Mouse (Mus musculus) right cerebral cortex, postnatal 10 days (tissue): ENCODE data around the gene Ifnb1.
"Not testable (repeated sequence)": the region's sequence is repeated elsewhere in the genome, so short reads cannot be mapped to it uniquely, and the experiment has no call there.

Source experiments
- DNase-seq, 2 experiments: peaks; one replicate each; pipeline ENCODE4 v3.0.0; 2021; ENCODE audit warnings: low spot score in 2 of 2

Gene Ifnb1

DNA sequence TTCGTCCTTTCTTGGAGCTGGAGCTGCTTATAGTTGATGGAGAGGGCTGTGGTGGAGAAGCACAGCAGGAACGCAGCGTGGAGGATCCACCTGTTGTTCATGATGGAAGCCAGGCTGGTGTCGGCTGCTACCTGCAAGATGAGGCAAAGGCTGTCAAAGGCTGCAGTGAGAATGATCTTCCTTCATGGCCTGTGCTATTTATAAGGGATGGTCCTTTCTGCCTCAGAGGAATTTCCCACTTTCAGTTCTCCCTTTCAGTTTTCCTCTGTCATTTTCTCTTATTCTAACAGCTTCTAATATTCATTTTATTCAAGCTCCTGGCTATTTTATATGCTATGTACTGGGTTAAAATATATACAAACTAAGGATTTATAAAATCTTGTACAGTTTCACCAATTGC lies at the start of gene Ifnb1:
TSS of gene Ifnb1 (minus strand) at position 101 of the 400 bp plus-strand sequence.
- no peak for DNase-seq

DNA sequence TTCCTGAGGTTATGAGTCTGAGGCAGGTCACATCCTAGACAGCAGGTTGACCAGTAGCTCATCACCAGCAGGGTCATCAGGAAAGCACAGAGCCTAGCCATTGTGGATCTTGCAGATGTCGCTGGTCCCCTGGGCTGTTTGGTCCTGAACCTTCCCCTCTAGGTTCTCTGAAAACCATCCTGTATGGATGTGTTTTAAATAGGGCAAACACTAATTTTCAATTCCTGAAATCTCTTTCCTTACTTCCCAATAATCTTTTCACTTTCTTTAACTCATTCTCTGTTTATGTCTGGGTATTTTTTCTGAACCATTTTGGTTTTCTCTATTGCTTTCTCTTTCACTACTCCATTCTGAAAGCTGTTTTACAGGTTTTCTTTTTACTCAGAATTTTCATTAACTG lies 49.1 kb upstream of the Ifnb1 start, which contains the start of gene Ifna14:
TSS of gene Ifna14 (minus strand) at position 101 of the 400 bp plus-strand sequence.
- DNase-seq: no peak

GRCm38 (mm10) chr4:88561791-88562190 lies 39.2 kb upstream of the Ifnb1 start:
- no peak for DNase-seq

GRCm38 (mm10) chr4:88558145-88558544 lies 35.6 kb upstream of the Ifnb1 start, which contains the start of gene Ifna15:
Gene Ifna15, minus strand, starts transcription at chr4:88558245.
- DNase-seq: not testable (repeated sequence)

DNA sequence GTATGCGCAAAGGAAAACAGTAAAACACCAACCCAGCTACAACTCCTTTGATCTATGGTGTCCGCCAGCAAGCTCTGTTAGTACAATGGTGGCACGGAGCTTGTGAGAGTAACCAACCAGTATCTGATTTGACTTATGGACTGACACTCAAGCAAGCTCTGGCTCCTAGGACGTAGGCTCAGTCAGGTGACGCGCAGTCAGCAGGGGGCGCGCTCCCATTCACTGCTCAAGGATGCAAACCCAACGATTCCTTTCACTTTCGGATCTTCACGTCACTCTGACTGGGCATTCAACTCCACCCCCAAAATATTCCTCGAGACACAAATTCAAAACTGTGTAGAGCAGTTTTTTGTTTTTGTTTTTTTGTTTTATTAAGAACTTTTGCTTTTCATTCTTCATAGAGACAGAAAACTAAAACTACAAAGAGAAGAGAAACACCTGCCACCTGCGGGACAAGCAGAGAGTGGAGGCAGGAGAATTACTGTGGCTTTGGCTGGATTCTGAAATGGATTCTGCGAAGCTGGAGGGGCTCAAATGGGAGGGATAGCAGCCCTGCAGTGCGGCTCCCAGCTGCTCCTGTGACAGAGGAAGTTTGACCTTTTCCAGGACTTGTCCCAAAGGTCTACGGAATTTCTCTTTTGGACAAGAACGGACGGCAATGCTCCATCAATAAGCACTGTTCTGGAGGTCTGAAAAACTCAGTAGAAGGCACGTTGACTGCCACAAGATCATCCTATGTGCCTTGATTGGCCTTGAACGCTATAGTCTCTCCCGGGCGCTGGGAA lies 27.8 kb upstream of the Ifnb1 start:
- peak; percentile 46 to 68 for DNase-seq

DNA sequence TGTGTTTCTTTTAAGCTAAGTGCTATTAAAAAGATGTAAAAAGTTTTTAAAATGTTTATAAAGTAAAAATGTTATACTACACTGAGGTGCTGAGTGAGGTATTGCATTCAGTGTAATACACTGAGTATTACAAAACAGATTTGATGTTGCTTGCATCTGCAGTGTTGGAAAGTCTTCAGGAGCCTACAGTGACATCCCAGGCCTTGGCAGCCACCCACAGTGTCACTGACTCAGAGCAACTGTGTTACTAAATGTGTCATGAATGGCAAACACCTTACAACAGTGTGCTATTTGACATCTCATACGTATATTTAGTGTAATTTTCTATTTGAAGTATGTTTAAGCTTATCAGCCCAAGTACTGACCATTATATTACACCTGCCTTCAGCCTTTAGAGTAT lies 25.4 kb upstream of the Ifnb1 start:
- DNase-seq: no peak

DNA sequence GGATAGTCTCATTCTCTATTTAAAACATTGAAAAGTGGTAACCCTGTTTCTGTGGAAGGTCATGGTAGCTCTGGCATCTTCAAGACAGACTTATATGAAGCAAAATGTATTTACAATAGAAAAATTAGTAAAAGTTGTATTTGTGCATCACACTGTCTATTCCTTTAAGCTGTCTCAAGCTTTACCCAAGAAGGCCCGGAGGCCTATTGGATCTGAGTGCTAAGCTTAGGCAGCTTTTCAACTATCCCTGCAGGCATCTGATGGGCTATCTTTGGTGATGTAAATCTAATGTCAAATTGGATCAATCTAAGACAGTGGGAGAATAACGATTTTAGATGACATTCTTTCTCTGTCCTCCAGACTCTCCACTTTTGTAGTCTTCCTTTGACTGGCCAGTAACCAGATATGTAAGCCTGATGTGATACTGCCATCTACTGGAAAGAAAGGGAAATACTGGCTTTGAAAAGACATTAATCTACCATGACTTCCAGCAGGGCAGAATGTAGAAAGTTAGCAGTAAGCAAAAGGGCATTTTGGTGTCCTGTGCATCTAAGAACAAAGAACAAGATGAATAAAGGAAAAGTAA lies 21.2 kb upstream of the Ifnb1 start:
- no peak for DNase-seq

DNA sequence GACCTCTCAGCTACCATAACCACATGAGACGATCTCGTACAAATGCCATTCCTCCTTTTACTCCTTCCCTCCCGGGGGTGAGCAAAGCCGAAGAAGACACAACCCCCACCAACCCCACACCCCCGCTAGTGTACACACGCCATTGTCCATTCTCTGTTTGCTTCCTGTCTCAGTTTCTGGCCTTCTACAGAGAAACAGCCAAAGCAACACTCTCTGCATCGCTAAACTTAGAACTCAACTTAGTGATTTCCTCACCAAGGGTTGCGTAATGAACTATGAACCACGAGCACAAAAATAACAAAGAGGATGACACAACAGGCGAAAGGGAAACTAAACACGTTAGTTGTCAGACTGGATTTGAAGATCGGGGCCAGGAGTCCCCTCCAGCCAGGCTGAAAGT lies 14.8 kb upstream of the Ifnb1 start:
- DNase-seq: no peak

DNA sequence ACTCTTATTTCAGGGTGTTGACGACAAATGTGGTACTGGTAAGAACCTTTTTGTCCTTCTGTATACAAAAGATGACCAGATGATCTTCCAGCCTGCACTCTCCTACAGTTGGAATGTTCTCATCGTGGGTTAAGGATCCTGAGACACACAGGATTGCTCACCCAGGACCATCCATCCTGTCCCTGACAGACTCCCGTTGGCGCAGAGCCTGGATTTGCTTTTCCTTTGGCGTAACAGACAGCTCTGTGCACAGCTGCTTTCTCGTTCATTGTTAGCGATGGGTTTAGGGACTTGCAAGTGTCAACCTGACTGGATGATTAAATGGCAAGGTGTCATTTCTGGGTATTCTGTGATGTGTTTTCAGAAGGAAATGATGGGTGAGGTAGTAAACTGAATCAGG lies 14.1 kb upstream of the Ifnb1 start:
- no peak for DNase-seq

DNA sequence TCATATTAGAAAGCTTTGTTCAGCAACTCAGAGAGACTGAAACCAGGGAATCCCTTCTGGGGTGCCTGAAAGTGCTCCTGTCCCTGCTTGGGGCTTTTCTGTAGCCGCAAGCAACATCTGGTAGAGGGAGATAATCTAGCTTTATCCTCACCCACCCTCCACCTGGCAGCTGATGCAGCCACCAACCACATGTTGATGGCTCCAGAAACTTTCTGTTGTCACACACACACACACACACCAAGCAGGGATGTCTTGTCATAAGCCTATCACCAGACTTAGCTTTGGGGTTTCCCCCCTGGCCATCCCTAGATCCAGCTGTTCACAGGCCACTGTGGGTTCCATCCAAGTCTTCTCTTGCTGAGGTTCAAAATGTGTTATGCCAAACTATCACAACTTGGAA lies 13.2 kb upstream of the Ifnb1 start:
- no peak for DNase-seq

- DNase-seq: no peak
Measured at GRCm38 (mm10) chr4:88534903-88535302, 12.3 kb upstream of the Ifnb1 start.

DNA sequence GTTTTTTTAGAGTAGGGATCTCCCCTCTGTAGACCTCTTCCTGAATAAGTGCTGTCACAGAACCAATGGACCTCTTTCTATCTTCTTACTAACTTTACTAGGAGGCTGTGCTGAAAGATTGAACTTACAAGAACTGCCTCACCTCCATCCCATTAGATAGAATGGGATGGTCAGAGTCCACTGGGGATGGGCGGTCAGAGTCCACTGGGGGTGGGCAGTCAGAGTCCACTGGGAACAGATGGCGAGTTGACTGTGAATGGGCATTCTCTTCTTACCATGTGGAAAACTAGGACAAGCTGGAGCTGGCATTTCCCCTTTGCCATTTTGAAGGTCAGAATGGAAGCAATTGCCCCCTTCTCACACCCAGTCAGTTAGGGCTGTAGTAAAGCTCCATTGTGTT lies 10.9 kb upstream of the Ifnb1 start:
- no peak for DNase-seq

DNA sequence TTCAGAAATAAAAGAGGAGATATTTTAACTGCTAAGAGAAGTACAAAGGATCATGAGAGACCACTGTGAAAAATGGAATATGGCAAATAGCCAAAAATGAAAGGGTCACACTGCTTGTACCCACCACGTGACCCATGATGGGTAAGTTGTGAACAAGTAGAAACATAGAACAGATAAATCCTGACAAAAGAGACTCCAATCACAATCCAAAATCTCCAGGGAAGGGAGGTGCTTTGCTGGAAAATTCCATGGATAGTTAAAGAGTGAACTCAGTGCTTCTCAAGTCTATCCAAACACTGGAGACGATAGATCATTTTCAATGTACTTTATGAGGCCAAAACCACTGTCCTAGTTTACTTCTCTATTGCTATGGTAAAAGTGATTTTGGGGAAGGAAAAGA lies 8.3 kb upstream of the Ifnb1 start:
- no peak for DNase-seq

DNA sequence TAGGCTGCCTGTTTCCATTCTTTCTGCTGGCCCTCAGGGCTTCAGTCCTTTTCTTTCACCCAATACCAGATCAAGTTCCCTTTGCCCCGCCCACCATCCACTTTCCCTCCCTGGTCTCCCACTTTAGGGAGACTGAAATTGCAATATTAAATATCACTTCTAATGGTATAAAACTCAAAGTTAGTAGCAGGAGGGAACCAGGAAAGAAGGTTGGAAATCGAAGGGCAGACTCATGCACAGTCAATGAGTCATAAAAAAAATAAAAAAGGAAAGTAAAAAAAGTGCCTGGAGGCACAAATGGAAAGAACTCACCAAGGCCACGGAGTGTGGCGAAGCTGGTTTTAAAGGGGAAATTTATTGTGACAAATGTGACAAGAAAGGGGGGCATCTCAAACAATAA lies 7.7 kb upstream of the Ifnb1 start:
- no peak for DNase-seq

DNA sequence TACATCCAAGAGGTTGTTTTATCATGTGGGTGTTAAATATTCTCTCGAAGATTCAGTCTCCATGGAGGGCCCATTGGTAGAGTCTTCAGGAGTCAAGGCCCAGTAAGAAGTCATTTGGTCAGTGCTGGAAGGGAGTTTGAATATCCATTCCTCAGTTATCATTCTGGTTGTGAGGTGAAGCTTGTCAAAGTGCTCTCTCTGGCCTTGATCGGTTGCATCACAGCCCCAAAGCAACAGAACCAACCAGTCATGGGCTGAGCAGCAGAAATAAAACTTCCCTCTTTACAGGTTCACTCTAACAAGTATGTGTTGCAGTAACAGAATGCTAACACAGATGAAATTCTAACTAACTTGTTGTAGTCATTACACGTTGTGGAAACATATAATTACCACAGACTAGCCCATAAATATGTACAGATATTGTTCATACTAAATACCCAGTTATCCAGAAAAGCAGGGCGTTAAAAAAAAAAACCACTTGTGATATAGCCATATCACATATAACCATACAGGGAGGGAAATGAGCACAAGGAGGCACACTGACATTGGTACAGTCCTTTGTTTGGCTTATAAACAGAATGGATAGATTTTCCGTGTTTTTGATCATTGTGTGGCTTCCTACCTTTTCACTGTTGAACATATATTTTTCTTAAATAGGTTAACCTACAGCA lies 3.9 kb upstream of the Ifnb1 start:
- DNase-seq: no peak

DNA sequence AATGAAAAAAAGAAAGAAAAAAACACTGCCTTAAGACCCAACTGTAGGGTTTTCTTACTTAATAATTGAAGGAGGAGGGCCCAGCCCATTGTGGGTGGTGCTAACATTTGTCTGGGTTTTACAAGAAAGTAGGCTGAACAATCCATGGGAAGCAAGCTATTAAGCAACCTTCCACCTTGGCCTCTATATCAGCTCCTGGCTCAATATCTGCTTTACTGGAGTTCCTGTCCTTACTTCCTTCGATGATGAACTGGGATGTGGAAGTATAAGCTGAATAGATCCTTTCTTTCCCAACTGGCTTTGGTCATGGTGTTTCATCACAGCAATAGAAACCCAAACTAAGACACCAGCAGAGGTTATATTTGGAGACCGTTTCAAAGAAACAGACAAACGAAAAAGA lies 2.8 kb upstream of the Ifnb1 start:
- DNase-seq: no peak

DNA sequence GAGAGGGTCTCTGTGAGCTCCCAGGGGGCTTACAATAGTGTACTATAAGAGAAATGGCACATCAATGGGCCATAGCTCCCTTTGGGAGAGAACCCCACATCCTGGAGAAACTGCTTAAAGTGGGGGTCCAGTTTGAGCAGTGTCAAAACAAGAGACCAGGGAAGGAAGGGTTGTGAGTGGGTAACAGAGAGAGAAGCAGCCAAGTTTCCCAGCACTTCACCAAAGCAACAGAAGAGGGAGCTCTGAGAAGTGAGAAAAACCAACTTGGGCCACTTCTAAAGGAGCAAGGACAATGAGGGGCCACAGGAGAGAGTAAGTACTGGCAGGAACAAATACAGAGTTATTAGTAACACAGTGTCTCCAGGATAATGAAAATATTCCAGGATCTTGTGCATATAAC lies 667 bp upstream of the Ifnb1 start:
- DNase-seq: no peak

DNA sequence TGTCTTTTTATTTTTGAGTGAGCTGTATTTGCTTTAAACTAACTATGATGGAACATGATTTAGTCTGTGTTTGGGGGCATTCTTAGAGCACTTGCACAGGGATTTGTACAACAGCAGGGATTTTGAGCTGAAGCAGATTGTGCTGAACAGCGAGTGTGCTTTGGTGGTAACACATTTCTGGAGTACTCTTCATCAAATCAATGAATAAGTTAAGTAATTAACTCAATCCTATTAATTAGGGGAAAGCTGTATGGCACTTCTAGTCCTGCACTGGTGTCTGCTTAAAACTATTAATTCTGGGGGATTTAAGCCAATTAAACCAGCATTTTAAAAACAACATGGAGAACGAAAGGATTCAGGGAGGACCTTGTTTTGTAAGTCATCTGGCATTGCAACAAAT lies 4.6 kb downstream of the Ifnb1 start:
- no peak for DNase-seq

DNA sequence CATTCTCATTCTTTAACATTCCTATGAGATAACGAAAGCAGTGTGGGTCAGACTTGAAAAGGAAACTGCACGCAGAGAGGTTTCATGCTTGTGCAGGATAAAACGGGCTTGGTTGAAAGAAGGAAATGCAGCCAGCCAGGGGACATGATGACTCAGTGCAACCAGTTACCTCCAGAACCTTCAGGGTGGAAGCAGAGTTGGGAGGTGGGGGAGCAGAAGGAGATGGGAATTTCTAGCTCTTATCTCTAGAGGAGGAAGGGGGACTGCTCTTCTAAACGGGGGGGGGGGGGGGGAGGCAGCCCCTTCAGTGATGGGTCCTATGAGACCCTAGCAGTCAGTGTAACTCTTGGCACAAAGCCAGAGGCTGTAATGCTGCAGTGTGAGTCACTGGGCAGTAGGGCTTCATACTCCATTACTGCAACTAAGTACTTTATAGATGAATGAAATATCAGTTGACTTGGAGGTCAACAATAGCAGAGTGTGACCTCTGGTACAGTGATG lies 6.8 kb downstream of the Ifnb1 start:
- peak in 1 of 2 experiments; percentile 23 for DNase-seq

DNA sequence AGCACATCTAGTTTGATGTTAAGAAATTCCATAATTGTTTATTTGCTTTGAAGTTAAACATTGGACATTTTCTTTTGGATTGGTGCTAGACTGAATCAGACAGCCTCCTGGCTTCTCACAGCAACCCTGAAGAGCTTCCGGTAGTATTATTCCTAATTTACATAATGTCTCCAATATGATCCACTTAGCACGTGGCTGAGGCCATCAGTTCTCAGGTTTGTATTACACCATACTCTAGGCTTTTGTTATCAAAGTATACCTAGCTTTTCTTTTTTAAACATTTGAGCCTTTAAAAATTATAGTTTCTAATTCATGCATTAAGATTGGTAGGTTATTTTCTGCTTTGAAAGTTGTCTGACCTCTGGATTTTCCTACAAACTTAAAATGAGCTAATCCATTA lies 7.3 kb downstream of the Ifnb1 start:
- no peak for DNase-seq

DNA sequence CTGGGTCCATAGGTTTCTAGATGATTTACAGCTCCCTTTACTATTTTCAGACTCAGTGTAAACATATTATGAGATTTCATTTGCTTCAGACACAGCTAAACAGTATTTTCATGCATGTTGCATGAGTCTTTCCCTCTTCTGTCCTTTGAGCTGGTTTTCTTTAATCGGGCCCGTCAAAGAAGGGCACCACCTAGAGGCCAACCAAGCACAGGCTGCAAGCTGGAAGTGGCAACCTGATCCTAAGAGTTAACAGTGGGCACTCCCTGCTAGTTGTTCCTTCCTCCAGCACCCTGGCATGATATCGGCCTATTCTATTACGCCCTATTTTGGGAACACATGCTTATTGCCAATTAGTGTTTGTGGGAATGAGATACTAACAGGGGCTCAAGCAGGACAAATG lies 8.2 kb downstream of the Ifnb1 start:
- DNase-seq: peak; percentile 33 to 50

GRCm38 (mm10) chr4:88513743-88514142 lies 8.8 kb downstream of the Ifnb1 start:
- DNase-seq: no peak

DNA sequence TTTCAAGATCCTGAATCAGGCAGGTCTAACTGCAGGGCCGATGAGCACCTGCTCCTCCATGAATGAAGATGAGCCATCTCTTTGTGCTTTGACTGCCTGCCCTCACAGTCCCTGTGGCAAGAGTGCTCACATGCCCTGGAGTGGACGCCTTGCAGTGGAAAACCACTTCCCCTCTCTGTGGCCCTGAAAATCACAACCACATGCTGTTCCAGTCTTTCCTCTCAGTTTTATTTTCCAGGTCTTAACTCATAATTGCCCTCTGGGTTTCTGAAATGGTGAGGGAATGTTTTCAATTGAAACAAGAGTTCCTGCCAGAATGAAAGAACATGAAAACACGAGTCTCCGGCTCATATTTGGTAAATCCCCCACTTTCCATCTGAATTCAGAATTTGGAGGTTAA lies 18.8 kb downstream of the Ifnb1 start:
- DNase-seq: no peak
